Mouse (Mus musculus) central nervous system, embryonic 11.5 days (tissue): ENCODE measurements around the gene Foxd3. TPM values are rescaled to one million over a fixed set of nuclear protein-coding genes. Genes with fewer than 3 reads are reported as not detected.

Experiments used
- polyA plus RNA-seq: library from polyadenylated mRNA; depleted of rRNA; stranded (reverse); fragments of >200 nt; gene quantifications from 2 replicates; pipeline ENCODE4 v1.2.3, GENCODE M21; 2012; rRNA removed

Foxd3 gene
- 0.85 and 3.2 TPM in 2 replicates for polyA plus RNA-seq

DNA sequence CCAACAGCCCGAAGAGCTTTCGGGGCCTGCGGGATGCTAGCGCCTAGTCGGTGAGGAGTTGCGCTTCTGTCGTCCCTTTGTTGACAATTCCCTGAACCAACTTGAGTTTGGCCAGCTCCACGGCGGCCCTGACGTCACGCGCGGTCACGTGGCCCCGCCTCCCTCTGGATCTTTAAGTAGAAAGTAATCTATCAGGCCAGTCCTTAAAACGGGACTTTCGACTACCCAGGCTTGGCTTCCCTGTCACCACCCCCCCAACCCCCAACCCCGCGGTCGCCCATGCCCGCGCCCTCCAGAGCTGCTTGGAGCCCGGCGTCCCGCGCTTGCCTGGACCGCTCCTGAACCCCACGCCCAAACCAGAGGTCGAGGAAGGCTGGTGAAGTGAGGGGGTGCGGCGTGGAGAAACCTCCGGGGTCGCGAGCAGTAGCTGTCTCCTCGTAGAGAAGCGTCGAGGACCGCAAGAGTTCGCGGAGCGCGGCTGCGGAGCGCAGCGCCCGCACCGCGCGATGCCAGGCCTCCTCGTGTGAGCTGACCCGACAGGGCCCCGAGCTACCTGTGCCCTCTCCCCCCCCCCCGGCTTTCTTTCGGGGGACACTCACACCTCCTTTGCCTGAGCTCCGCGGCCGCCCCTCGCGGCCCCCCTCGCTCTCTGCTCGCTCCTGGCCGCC lies at the start of gene Foxd3:
Foxd3 (plus strand) TSS at position 363 of the 668 bp plus-strand sequence.

Other genes with a start within 250 kb of the Foxd3 start
- gene Alg6, start 59.4 kb downstream of the Foxd3 start, polyA plus RNA-seq, result 9.9 and 19.5 TPM in 2 replicates
- gene Efcab7, start 172.9 kb downstream of the Foxd3 start, polyA plus RNA-seq, result 11.5 and 21.3 TPM in 2 replicates